Mouse (Mus musculus): Measurements from ENCODE around the gene Helz. TPM values are rescaled to one million over a fixed set of nuclear protein-coding genes. Genes with fewer than 3 reads are reported as not detected.
"Not testable (repeated sequence)": the region's sequence is repeated elsewhere in the genome, so short reads cannot be mapped to it uniquely, and the experiment has no call there.

The Helz gene
- polyA plus RNA-seq (2012; rRNA removed) (15.9 and 20.7 TPM in 2 replicates), polyA plus RNA-seq (2014; fragmentation: Nextera tagmentation; extraction: Ambion mirVana) (21.6 and 22.4 TPM in 2 replicates)

DNA sequence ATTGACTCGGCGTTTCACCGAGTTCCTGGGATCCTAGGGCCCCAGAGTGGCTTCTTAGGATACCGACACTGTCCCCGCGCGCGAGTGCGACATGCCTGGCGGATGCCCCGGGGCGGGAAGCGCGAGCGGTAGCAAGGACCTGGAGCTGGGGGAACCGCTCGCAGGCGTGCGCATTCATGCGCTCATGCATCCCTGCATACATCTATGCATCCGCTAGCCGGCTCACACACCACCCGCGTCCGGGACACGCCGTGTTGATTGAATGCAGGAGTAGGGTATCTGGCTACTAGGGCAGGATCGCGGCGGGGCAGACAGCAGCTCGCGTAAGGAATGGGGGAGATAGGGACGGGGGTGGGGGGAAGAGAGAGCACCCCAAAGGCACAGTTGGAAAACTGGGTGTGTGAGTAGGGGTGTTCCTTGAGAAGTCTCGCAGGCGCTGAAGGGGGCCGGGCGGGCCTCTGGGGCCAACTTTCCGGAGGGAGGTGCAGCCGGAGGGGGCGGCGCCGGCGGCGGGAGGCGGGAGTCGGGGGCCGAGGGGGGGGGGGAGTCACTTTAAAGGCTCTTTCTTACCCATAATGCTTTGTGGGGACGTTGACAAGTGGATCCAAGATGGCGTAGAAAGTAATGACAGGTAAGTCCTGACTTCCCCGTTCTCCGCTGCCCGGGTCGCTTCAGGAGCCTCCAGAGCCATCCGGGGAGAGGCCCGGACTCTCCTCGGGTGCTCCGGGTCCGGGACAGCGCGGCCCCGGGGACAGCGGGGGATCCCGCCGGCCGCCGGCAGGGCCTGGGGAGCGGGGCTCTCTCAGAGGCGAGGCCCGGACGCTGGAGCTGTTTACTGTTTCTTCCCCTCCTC is at the start of gene Helz:
Gene Helz, plus strand, starts transcription at position 580 of the 853 bp plus-strand sequence.
- DNase-seq (ENCODE audit: low spot score) (peak; percentile 81), ATAC-seq (ENCODE audit: low FRiP score, low read depth) (peak; percentile 85)
- Histone ChIP-seq H3K27ac (replicated peaks; ENCODE audit: low read depth, low read length) (peak within 1 kb of the TSS; percentile 65), H3K4me1 (ENCODE audit: control insufficient read depth, insufficient read depth, low read length) (peaks cover 2% of the 10 kb centered on the region; the same call in 1 of the 2 replicates), H3K9ac (ENCODE audit: low read depth, low read length, severe bottlenecking) (peak within 1 kb of the TSS; percentile 87), H3K4me2 (replicated peaks; ENCODE audit: low read depth, low read length, severe bottlenecking) (peak within 1 kb of the TSS; percentile 99), H3K9me3 (ENCODE audit: control insufficient read depth, low read length) (no peaks in the 10 kb centered on the region), H3K36me3 (ENCODE audit: control insufficient read depth, insufficient read depth, low read length) (peaks cover 11% of the 10 kb centered on the region), H3K4me3 (replicated peaks; ENCODE audit: low read length) (peak within 1 kb of the TSS; percentile 69), H3K27me3 (ENCODE audit: control insufficient read depth, insufficient read depth, low read length) (no peaks in the 10 kb centered on the region)
- WGBS, result under 1% methylated on average over 55 of the region's 70 CpGs
- TF ChIP-seq POLR2A (IDR thresholded peaks at IDR 0.05; ENCODE audit: borderline replicate concordance, extremely low read depth, insufficient read depth, insufficient read length), result no peak

DNA sequence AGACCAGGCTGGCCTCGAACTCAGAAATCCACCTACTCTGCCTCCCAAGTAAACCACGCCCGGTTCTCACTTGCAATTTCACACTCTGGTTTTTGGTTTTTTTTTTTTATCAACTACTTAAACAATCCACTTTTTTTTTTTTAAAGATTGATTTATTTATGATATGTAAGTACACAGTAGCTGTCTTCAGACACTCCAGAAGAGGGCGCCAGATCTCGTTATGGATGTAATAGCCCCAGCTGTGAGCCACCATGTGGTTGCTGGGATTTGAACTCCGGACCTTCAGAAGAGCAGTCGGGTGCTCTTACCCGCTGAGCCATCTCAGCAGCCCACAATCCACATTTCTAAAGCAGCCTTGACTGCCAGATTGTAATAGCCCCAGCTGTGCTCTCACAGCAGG is 44.9 kb upstream of the Helz start:
- no peak overlapping the region for H3K27ac ChIP-seq (replicated peaks; ENCODE audit: low read depth, low read length)
- ATAC-seq (ENCODE audit: low FRiP score, low read depth) (no peak), DNase-seq (ENCODE audit: low spot score) (no peak)
- no peak for TF ChIP-seq POLR2A (IDR thresholded peaks at IDR 0.05; ENCODE audit: borderline replicate concordance, extremely low read depth, insufficient read depth, insufficient read length)
- H3K9me3 ChIP-seq (ENCODE audit: control insufficient read depth, low read length), result no peaks in the 10 kb centered on the region
- H3K4me1 ChIP-seq (ENCODE audit: control insufficient read depth, insufficient read depth, low read length), result no peaks in the 10 kb centered on the region
- peaks cover 27% of the 10 kb centered on the region for H3K36me3 ChIP-seq (ENCODE audit: control insufficient read depth, insufficient read depth, low read length)
- no peak overlapping the region for H3K4me2 ChIP-seq (replicated peaks; ENCODE audit: low read depth, low read length, severe bottlenecking)
- 85% methylated on average over 8 of the region's 8 CpGs for WGBS
- H3K9ac ChIP-seq (ENCODE audit: low read depth, low read length, severe bottlenecking), result no peak overlapping the region
- no peak overlapping the region for H3K4me3 ChIP-seq (replicated peaks; ENCODE audit: low read length)
- H3K27me3 ChIP-seq (ENCODE audit: control insufficient read depth, insufficient read depth, low read length), result no peaks in the 10 kb centered on the region

DNA sequence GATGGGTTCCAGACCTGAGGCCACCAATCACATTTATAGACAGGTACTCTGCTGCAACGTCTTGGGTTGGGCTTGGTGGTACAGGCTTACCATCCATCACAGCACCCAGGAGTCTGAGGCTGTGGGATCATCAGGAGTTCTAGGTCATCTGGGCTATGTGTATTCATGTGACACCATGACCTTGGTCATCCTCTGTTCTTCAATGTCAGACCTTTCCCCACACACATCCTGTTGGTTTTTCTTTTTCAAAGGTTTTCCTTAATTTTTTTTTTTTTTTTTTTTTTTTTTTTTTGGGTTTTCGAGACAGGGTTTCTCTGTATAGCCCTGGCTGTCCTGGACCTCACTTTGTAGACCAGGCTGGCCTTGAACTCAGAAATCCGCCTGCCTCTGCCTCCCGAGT is 43.4 kb upstream of the Helz start:
- not testable (repeated sequence) for ATAC-seq (ENCODE audit: low FRiP score, low read depth); H3K9ac ChIP-seq (ENCODE audit: low read depth, low read length, severe bottlenecking); H3K9me3 ChIP-seq (ENCODE audit: control insufficient read depth, low read length); DNase-seq (ENCODE audit: low spot score); H3K4me3 ChIP-seq (replicated peaks; ENCODE audit: low read length); H3K27ac ChIP-seq (replicated peaks; ENCODE audit: low read depth, low read length); H3K27me3 ChIP-seq (ENCODE audit: control insufficient read depth, insufficient read depth, low read length); H3K4me2 ChIP-seq (replicated peaks; ENCODE audit: low read depth, low read length, severe bottlenecking); H3K4me1 ChIP-seq (ENCODE audit: control insufficient read depth, insufficient read depth, low read length)
- 90% methylated on average over 3 of the region's 4 CpGs for WGBS
- H3K36me3 ChIP-seq (ENCODE audit: control insufficient read depth, insufficient read depth, low read length), result peaks cover 14% of the 10 kb centered on the region

DNA sequence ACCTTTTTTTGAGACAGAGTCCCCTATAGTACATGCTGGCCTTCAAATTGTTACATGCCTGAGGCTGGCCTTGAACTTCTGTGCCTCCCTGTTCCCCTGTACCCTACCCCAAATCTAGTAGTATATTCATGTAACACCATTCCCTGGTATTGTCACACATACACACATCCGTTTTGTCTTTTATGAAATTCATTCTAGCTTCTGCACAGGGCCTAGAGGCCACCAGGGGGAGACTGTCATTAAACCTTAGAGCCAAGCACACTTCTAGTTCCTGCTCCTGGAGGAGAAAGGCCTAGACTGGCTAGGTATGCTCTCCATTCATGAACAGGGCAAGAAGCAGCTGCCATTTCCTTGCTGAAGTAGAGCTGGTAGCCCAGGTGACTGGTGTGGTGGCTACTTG is 41.5 kb upstream of the Helz start:
- Histone ChIP-seq H3K27me3 (ENCODE audit: control insufficient read depth, insufficient read depth, low read length) (no peaks in the 10 kb centered on the region), H3K9ac (ENCODE audit: low read depth, low read length, severe bottlenecking) (no peak overlapping the region), H3K4me1 (ENCODE audit: control insufficient read depth, insufficient read depth, low read length) (peaks cover 6% of the 10 kb centered on the region; the same call in 1 of the 2 replicates), H3K36me3 (ENCODE audit: control insufficient read depth, insufficient read depth, low read length) (0 out of 2 replicates have a peak, but pooled peaks cover 2% of the 10 kb centered on the region), H3K4me3 (replicated peaks; ENCODE audit: low read length) (no peak overlapping the region), H3K9me3 (ENCODE audit: control insufficient read depth, low read length) (no peaks in the 10 kb centered on the region), H3K27ac (replicated peaks; ENCODE audit: low read depth, low read length) (no peak overlapping the region), H3K4me2 (replicated peaks; ENCODE audit: low read depth, low read length, severe bottlenecking) (no peak overlapping the region)
- DNase-seq (ENCODE audit: low spot score) (no peak), ATAC-seq (ENCODE audit: low FRiP score, low read depth) (no peak)
- no peak for TF ChIP-seq POLR2A (IDR thresholded peaks at IDR 0.05; ENCODE audit: borderline replicate concordance, extremely low read depth, insufficient read depth, insufficient read length)
- WGBS, result 74% methylated on average over 1 of the region's 1 CpGs

DNA sequence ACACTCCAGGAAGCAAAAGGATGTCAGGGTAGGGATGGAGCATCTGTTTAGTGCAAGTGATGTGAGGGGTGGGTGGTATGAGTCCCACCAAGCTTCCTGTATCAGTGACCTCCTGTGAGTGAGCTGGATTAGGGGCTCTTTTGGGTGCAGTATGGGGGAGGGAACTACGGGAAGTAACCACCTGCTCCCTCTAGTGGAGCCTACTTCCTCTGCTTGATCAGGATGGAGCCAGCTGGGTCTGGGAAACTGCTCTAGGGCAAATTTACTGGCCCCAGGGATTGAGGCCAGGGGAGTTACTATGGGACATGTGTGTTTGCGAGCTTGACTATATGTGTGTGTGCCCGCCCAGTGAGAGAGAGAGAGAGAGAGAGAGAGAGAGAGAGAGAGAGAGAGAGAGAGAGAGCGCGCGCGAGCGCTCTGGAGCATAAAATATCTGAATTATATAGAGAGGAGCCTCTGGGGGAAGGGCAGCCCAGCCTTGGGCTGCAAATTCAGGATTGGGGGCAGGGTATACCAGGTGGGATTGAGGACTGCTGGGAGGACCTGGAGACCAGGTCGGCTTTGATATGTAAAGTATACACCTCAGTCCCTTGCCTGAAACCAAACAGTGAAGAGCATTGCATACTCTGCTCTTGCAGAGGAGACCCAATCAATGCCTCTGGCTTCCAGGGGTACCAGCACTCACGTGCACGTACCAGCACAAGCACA is 37.9 kb upstream of the Helz start:
- ATAC-seq (ENCODE audit: low FRiP score, low read depth) (no peak), DNase-seq (ENCODE audit: low spot score) (no peak)
- no peak overlapping the region for H3K27ac ChIP-seq (replicated peaks; ENCODE audit: low read depth, low read length)
- no peak overlapping the region for H3K4me3 ChIP-seq (replicated peaks; ENCODE audit: low read length)
- 33% methylated on average over 11 of the region's 11 CpGs for WGBS
- no peak for TF ChIP-seq POLR2A (IDR thresholded peaks at IDR 0.05; ENCODE audit: borderline replicate concordance, extremely low read depth, insufficient read depth, insufficient read length)
- H3K36me3 ChIP-seq (ENCODE audit: control insufficient read depth, insufficient read depth, low read length), result no peaks in the 10 kb centered on the region
- H3K27me3 ChIP-seq (ENCODE audit: control insufficient read depth, insufficient read depth, low read length), result no peaks in the 10 kb centered on the region
- H3K4me1 ChIP-seq (ENCODE audit: control insufficient read depth, insufficient read depth, low read length), result peaks cover 6% of the 10 kb centered on the region; the same call in 1 of the 2 replicates
- peak overlapping the region; percentile 31; the same call in 1 of the 2 replicates for H3K9ac ChIP-seq (ENCODE audit: low read depth, low read length, severe bottlenecking)
- no peaks in the 10 kb centered on the region for H3K9me3 ChIP-seq (ENCODE audit: control insufficient read depth, low read length)
- H3K4me2 ChIP-seq (replicated peaks; ENCODE audit: low read depth, low read length, severe bottlenecking), result peak overlapping the region; percentile 27; the same call in 1 of the 2 replicates
